Mouse (Mus musculus) cortical plate, adult 2 months (tissue): ENCODE results near the gene D630003M21Rik. TPM values are rescaled to one million over a fixed set of nuclear protein-coding genes. Genes with fewer than 3 reads are reported as not detected.
A peak's percentile ranks its signal among the peaks of the same experiment; 100 is the strongest.

ENCODE experiments used
- H3K27ac ChIP-seq: fragments of 200-500 bp; 2 replicates; pipeline ENCODE4 v1.5.1; 2012; ENCODE audit warnings: low read length, control low read depth, inconsistent platforms; ENCODE audit not compliant: insufficient read depth
- H3K4me1 ChIP-seq: fragments of 200-500 bp; 2 replicates; pipeline ENCODE4 v1.6.1; 2011; ENCODE audit warnings: low read length; ENCODE audit not compliant: control insufficient read depth, insufficient read depth
- H3K4me3 ChIP-seq: fragments of 200-500 bp; 2 replicates; pipeline ENCODE4 v1.5.1; 2011; ENCODE audit warnings: mild to moderate bottlenecking, low read length, control low read depth; ENCODE audit not compliant: insufficient read depth
- CTCF ChIP-seq: fragments of 200-500 bp; IDR thresholded peaks from 2 replicates; pipeline ENCODE4 v1.5.1; 2011; ENCODE audit warnings: mild to moderate bottlenecking, control low read depth, low read length; ENCODE audit not compliant: insufficient read depth; ENCODE audit errors: extremely low read depth
- POLR2A ChIP-seq: fragments of 200-500 bp; IDR thresholded peaks from 2 replicates; pipeline ENCODE4 v1.6.1; 2011; ENCODE audit warnings: mild to moderate bottlenecking, low read length, control low read depth; ENCODE audit not compliant: insufficient read depth; ENCODE audit errors: extremely low read depth
- polyA plus RNA-seq: library from polyadenylated mRNA; depleted of rRNA; stranded (reverse); fragments of >200 nt; gene quantifications from 2 replicates; pipeline ENCODE4 v1.2.3, GENCODE M21; 2012

The D630003M21Rik gene
- polyA plus RNA-seq, 1 experiment, result 3.9 TPM

DNA sequence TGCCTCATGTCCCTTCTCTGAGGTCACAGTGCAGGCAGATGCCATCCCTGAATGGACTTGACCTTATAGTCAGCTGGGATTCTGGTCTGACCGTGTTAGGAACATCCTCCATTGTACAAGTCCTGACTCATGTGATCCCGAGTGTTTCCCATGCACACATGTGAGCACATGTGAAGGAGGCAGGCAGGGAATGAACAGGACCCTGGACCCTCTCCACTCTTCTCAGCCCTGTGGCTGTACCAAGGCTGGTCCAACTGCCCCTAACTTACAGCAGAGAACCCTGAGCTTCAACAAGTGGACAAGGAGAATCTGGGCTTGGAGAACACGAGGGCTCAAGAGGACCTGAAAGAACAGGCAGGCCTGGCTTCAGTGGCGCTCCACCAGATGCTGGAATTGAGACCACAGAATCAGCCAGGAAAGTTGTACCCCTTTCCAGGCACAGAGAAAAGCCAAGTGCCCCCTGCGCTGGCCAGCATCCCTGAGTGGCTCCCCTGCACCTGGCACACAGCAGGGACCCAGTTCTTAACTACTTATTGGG lies 83.4 kb downstream of the D630003M21Rik start:
- H3K27ac ChIP-seq, result no peak overlapping the region
- H3K4me3 ChIP-seq, result peak overlapping the region; percentile 32
- TF ChIP-seq CTCF, result no peak
- no peak for TF ChIP-seq POLR2A
- H3K4me1 ChIP-seq, result no peaks in the 10 kb centered on the region

GRCm38 (mm10) chr2:158144750-158145527 lies 84.1 kb downstream of the D630003M21Rik start:
- Histone ChIP-seq H3K4me1 (no peaks in the 10 kb centered on the region), H3K4me3 (no peak overlapping the region), H3K27ac (no peak overlapping the region)
- TF ChIP-seq CTCF, result no peak
- no peak for TF ChIP-seq POLR2A

GRCm38 (mm10) chr2:158144263-158144662 lies 84.8 kb downstream of the D630003M21Rik start:
- no peak overlapping the region for H3K4me3 ChIP-seq
- TF ChIP-seq POLR2A (no peak), CTCF (no peak)
- H3K4me1 ChIP-seq, result no peaks in the 10 kb centered on the region
- no peak overlapping the region for H3K27ac ChIP-seq

- no peak for TF ChIP-seq POLR2A
- TF ChIP-seq CTCF, result no peak
- no peak overlapping the region for H3K4me3 ChIP-seq
- H3K4me1 ChIP-seq, result peaks cover 2% of the 10 kb centered on the region; the same call in 1 of the 2 replicates
- H3K27ac ChIP-seq, result no peak overlapping the region
These were observed 85.2 kb downstream of the D630003M21Rik start for GRCm38 (mm10) chr2:158143816-158144215.

DNA sequence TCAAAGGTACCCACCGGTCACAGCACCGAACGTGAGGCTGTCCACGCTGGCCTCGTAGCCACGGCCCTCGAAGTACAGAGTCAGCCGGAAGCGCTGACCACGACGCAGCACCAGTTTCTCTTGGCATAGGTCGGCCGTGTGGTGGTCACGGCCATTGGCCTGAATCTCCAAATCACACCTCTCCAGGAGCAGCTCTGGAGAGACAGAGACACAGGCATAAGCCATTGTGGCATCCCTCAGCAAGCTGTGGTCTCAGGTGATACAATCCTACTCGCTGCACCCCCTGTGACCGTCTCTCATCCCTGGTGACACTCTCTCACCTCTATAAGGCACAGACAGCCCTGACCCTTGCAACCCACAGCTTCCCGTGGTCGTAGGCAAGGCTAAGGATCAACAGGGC lies 86.0 kb downstream of the D630003M21Rik start:
- Histone ChIP-seq H3K27ac (no peak overlapping the region), H3K4me3 (no peak overlapping the region), H3K4me1 (peaks cover 2% of the 10 kb centered on the region; the same call in 1 of the 2 replicates)
- TF ChIP-seq POLR2A, result no peak

- TF ChIP-seq CTCF, result no peak
- TF ChIP-seq POLR2A, result no peak
- no peak overlapping the region for H3K27ac ChIP-seq
These were observed 87.2 kb downstream of the D630003M21Rik start for GRCm38 (mm10) chr2:158141690-158142440.

DNA sequence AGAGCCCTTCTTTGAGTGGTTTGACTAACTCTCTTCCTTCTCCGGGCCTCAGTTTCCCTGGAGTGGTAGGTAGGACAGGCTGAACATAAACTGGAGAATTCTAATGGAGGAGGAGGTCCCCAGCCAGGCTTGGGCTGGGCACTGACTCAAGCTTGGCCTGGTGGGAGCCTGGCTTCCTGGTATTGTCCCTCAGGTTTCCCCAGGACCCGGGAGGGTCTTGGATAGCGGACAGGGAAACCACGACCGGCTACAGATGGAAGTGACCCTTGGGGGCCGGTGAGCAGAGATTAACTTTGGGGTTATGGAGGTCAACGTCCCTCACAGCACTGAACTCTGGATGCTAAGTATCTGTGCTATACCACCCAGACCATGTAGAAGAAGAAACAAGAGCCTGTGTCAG lies 87.8 kb downstream of the D630003M21Rik start:
- Histone ChIP-seq H3K27ac (no peak overlapping the region), H3K4me1 (peaks cover 2% of the 10 kb centered on the region; the same call in 1 of the 2 replicates), H3K4me3 (no peak overlapping the region)
- TF ChIP-seq POLR2A, result no peak
- TF ChIP-seq CTCF, result no peak

More at GRCm38 (mm10) chr2:158141690-158142440, 87.2 kb downstream of the D630003M21Rik start:
- peaks cover 2% of the 10 kb centered on the region; the same call in 1 of the 2 replicates for H3K4me1 ChIP-seq
- H3K4me3 ChIP-seq, result no peak overlapping the region

DNA sequence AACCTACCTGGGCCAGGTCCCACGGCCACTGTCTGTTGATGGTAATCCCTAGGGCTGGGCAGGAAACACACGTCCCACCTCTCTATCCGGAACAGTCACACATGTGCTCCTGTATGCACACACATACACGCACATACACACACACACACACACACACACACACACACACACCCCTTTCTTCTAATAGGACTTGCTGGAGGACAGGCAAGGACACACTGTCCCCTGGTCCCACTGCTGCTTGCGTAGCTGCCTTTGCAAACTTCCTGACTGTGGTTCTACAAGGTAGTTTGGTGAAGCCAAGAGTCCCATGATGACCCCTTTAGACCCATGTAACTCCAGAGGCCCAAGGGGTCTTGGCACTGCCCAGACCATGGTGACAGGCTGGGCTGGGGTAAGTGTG lies 88.4 kb downstream of the D630003M21Rik start:
- no peak overlapping the region for H3K4me3 ChIP-seq
- no peak overlapping the region for H3K27ac ChIP-seq
- TF ChIP-seq CTCF (no peak), POLR2A (no peak)
- peaks cover 2% of the 10 kb centered on the region; the same call in 1 of the 2 replicates for H3K4me1 ChIP-seq

GRCm38 (mm10) chr2:158139628-158140027 lies 89.4 kb downstream of the D630003M21Rik start:
- H3K4me3 ChIP-seq, result no peak overlapping the region
- H3K27ac ChIP-seq, result no peak overlapping the region
- TF ChIP-seq POLR2A (no peak), CTCF (no peak)
- H3K4me1 ChIP-seq, result peaks cover 2% of the 10 kb centered on the region; the same call in 1 of the 2 replicates

GRCm38 (mm10) chr2:158138778-158139177 lies 90.2 kb downstream of the D630003M21Rik start:
- no peak overlapping the region for H3K4me3 ChIP-seq
- TF ChIP-seq CTCF (no peak), POLR2A (no peak)

More at GRCm38 (mm10) chr2:158138778-158139177, 90.2 kb downstream of the D630003M21Rik start:
- Histone ChIP-seq H3K27ac (no peak overlapping the region), H3K4me1 (peaks cover 2% of the 10 kb centered on the region; the same call in 1 of the 2 replicates)
